Mouse (Mus musculus) adrenal gland, postnatal 10 days (tissue): ENCODE results near the gene Rgs9. TPM values are rescaled to one million over a fixed set of nuclear protein-coding genes. Genes with fewer than 3 reads are reported as not detected.

Source experiments
- total RNA-seq, 2 experiments: library from RNA; stranded (reverse); gene quantifications; 2 replicates each; pipeline ENCODE4 v1.2.3; 2021

Rgs9 gene
- total RNA-seq, 2 experiments from 2014 or later = 5.3 to 7.8 TPM

Other genes with a start within 250 kb of the Rgs9 start
- gene E030025P04Rik, start 153.8 kb downstream of the Rgs9 start, total RNA-seq = not detected
- gene Gna13, start 64.7 kb upstream of the Rgs9 start, total RNA-seq = 10 to 100 TPM; 68.2 to 70.3 TPM
- not detected for gene 9930022D16Rik, start 115.8 kb upstream of the Rgs9 start, total RNA-seq
- gene Amz2, start 127.8 kb upstream of the Rgs9 start, total RNA-seq = 10 to 100 TPM; 38.1 to 48.5 TPM
- gene Arsg, start 175.2 kb upstream of the Rgs9 start, total RNA-seq = 10 to 100 TPM; 10.6 to 14.2 TPM
- gene Slc16a6, start 175.5 kb upstream of the Rgs9 start, total RNA-seq = 1 to 10 TPM; 2.7 to 3.9 TPM